Mouse (Mus musculus) heart, adult 2 months (tissue): ENCODE measurements around the gene Bcar3. TPM values are rescaled to one million over a fixed set of nuclear protein-coding genes. Genes with fewer than 3 reads are reported as not detected.

ENCODE experiments used
- DNase-seq, 2 experiments: peaks; one replicate each; pipeline ENCODE4 v3.0.0; 2021
- H3K27ac ChIP-seq: fragments of 200-600 bp; 2 replicates; pipeline ENCODE4 v1.8.1; 2022
- H3K27me3 ChIP-seq: fragments of 200-500 bp; 2 replicates; pipeline ENCODE4 v1.6.1; 2012; ENCODE audit warnings: mild to moderate bottlenecking, low read length, inconsistent platforms, mixed read lengths; ENCODE audit not compliant: control insufficient read depth, insufficient read depth
- H3K36me3 ChIP-seq: fragments of 200-500 bp; 2 replicates; pipeline ENCODE4 v1.6.1; 2012; ENCODE audit warnings: low read length, inconsistent platforms; ENCODE audit not compliant: control insufficient read depth, insufficient read depth
- H3K4me1 ChIP-seq: fragments of 200-500 bp; 2 replicates; pipeline ENCODE4 v1.6.1; 2011; ENCODE audit warnings: low read length; ENCODE audit not compliant: control insufficient read depth, insufficient read depth
- H3K4me3 ChIP-seq: fragments of 200-600 bp; 2 replicates; pipeline ENCODE4 v1.8.1; 2022
- H3K79me2 ChIP-seq: fragments of 200-500 bp; replicated peaks from 2 replicates; pipeline ENCODE4 v1.6.1; 2012; ENCODE audit warnings: mild to moderate bottlenecking, inconsistent platforms, low read length, moderate library complexity, mixed read lengths; ENCODE audit not compliant: control insufficient read depth, insufficient read depth
- H3K9ac ChIP-seq: fragments of 200-500 bp; 2 replicates; pipeline ENCODE4 v1.6.1; 2012; ENCODE audit warnings: low read depth, mild to moderate bottlenecking, control low read depth, inconsistent platforms, low read length, mixed read lengths
- CTCF ChIP-seq: fragments of 200-600 bp; IDR thresholded peaks from 2 replicates; pipeline ENCODE4 v1.8.1; 2022; ENCODE audit warnings: antibody characterized with exemption, mild to moderate bottlenecking, moderate library complexity
- EP300 ChIP-seq: fragments of 200-500 bp; IDR thresholded peaks from 2 replicates; pipeline ENCODE4 v1.6.1; 2011; ENCODE audit warnings: low read depth, low read length, control low read depth; ENCODE audit not compliant: insufficient read depth
- POLR2A ChIP-seq: fragments of 200-500 bp; IDR thresholded peaks from 2 replicates; pipeline ENCODE4 v1.6.1; 2011; ENCODE audit warnings: mild to moderate bottlenecking, low read depth, low read length, control low read depth; ENCODE audit not compliant: insufficient read depth
- WGBS: fragments of 180-500 bp; shearing (Covaris S2); methylation state at CpG from one replicate; pipeline ENCODE4 v1.1.7; 2018; 5-methylcytosine and 5-hydroxymethylcytosine counted together
- intact Hi-C: fragments of 180-260 bp; cut with DNase I; formaldehyde crosslinking; loops from one replicate; pipeline ENCODE4 v1.15.1; 2025
- polyA plus RNA-seq: library from polyadenylated mRNA; depleted of rRNA; stranded (reverse); fragments of >200 nt; gene quantifications from 2 replicates; pipeline ENCODE4 v1.2.3, GENCODE M21; 2012
- total RNA-seq, 2 experiments: library from RNA; stranded (reverse); gene quantifications; 2 replicates each; pipeline ENCODE4 v1.2.3; 2021

Gene Bcar3
- total and polyA plus RNA-seq, 3 experiments, result 4.7 to 10.2 (median 7.5) TPM

- DNase-seq, result no peak
- TF ChIP-seq CTCF, result no peak
- TF ChIP-seq EP300, result no peak
- no peak for TF ChIP-seq POLR2A
- Histone ChIP-seq H3K9ac (no peak overlapping the region), H3K4me1 (peaks cover 12% of the 10 kb centered on the region), H3K4me3 (no peak overlapping the region), H3K79me2 (no peaks in the 10 kb centered on the region), H3K27me3 (no peaks in the 10 kb centered on the region), H3K36me3 (no peaks in the 10 kb centered on the region), H3K27ac (no peak overlapping the region)
- intact Hi-C loops, result no loop called here
Observed at GRCm38 (mm10) chr3:122376011-122376410, 82.1 kb downstream of the Bcar3 start.

- intact Hi-C loops, result no loop called here
- Histone ChIP-seq H3K36me3 (no peaks in the 10 kb centered on the region), H3K9ac (no peak overlapping the region), H3K4me3 (no peak overlapping the region), H3K27me3 (no peaks in the 10 kb centered on the region), H3K27ac (no peak overlapping the region), H3K79me2 (no peaks in the 10 kb centered on the region), H3K4me1 (peaks cover 12% of the 10 kb centered on the region)
- WGBS, result 65% methylated on average over 10 of the region's 10 CpGs
- no peak for DNase-seq
- TF ChIP-seq EP300 (no peak), CTCF (no peak), POLR2A (no peak)
Observed at GRCm38 (mm10) chr3:122376412-122376831, 82.5 kb downstream of the Bcar3 start.

GRCm38 (mm10) chr3:122376841-122377464 lies 83.0 kb downstream of the Bcar3 start:
- intact Hi-C loops, result no loop called here
- TF ChIP-seq EP300, result no peak
- no peak for TF ChIP-seq CTCF
- TF ChIP-seq POLR2A, result no peak
- no peak for DNase-seq
- Histone ChIP-seq H3K27me3 (no peaks in the 10 kb centered on the region), H3K36me3 (no peaks in the 10 kb centered on the region), H3K4me1 (peaks cover 11% of the 10 kb centered on the region), H3K79me2 (no peaks in the 10 kb centered on the region), H3K27ac (no peak overlapping the region; the same call in 1 of the 2 replicates), H3K9ac (no peak overlapping the region), H3K4me3 (no peak overlapping the region)
- WGBS, result 23% methylated on average over 8 of the region's 8 CpGs

- TF ChIP-seq CTCF (no peak), POLR2A (no peak), EP300 (no peak)
- no peaks in the 10 kb centered on the region for H3K27me3 ChIP-seq
- H3K36me3 ChIP-seq, result no peaks in the 10 kb centered on the region
- intact Hi-C loops, result no loop called here
- no peaks in the 10 kb centered on the region for H3K79me2 ChIP-seq
- no peak overlapping the region for H3K27ac ChIP-seq
- no peak overlapping the region for H3K4me3 ChIP-seq
- no peak for DNase-seq
- H3K4me1 ChIP-seq, result peaks cover 11% of the 10 kb centered on the region
- WGBS, result 44% methylated on average over 6 of the region's 6 CpGs
- H3K9ac ChIP-seq, result no peak overlapping the region
Observed at GRCm38 (mm10) chr3:122378634-122379033, 84.7 kb downstream of the Bcar3 start.

GRCm38 (mm10) chr3:122380776-122381175 lies 86.8 kb downstream of the Bcar3 start:
- H3K4me1 ChIP-seq, result peaks cover 11% of the 10 kb centered on the region
- H3K27ac ChIP-seq, result no peak overlapping the region
- H3K4me3 ChIP-seq, result no peak overlapping the region
- no peaks in the 10 kb centered on the region for H3K27me3 ChIP-seq
- no peak overlapping the region for H3K9ac ChIP-seq
- no peaks in the 10 kb centered on the region for H3K79me2 ChIP-seq
- H3K36me3 ChIP-seq, result no peaks in the 10 kb centered on the region
- intact Hi-C loops, result no loop called here
- WGBS, result 85% methylated on average over 5 of the region's 5 CpGs
- DNase-seq, result no peak
- TF ChIP-seq EP300, result no peak
- TF ChIP-seq CTCF, result no peak
- TF ChIP-seq POLR2A, result no peak

- 92% methylated on average over 3 of the region's 3 CpGs for WGBS
- intact Hi-C loops, result no loop called here
Observed at GRCm38 (mm10) chr3:122381591-122381990, 87.7 kb downstream of the Bcar3 start.

More at GRCm38 (mm10) chr3:122381591-122381990, 87.7 kb downstream of the Bcar3 start:
- Histone ChIP-seq H3K4me1 (peaks cover 7% of the 10 kb centered on the region), H3K27me3 (no peaks in the 10 kb centered on the region), H3K9ac (no peak overlapping the region), H3K79me2 (no peaks in the 10 kb centered on the region), H3K27ac (no peak overlapping the region), H3K36me3 (no peaks in the 10 kb centered on the region), H3K4me3 (no peak overlapping the region)
- DNase-seq, result no peak
- no peak for TF ChIP-seq POLR2A
- TF ChIP-seq EP300, result no peak
- TF ChIP-seq CTCF, result no peak
